Mouse (Mus musculus) cerebellum, adult 2 months (tissue): ENCODE measurements around the gene Fstl4. TPM values are rescaled to one million over a fixed set of nuclear protein-coding genes. Genes with fewer than 3 reads are reported as not detected.
"Not testable (repeated sequence)": the region's sequence is repeated elsewhere in the genome, so short reads cannot be mapped to it uniquely, and the experiment has no call there.

ENCODE experiments used
- DNase-seq, 2 experiments: peaks; one replicate each; pipeline ENCODE4 v3.0.0; 2021
- H3K27ac ChIP-seq: fragments of 200-500 bp; 2 replicates; pipeline ENCODE4 v1.5.1; 2012; ENCODE audit warnings: low read length, control low read depth, inconsistent platforms; ENCODE audit not compliant: insufficient read depth
- H3K27me3 ChIP-seq: fragments of 200-500 bp; 2 replicates; pipeline ENCODE4 v1.6.1; 2012; ENCODE audit warnings: inconsistent platforms, mild to moderate bottlenecking, low read length, moderate library complexity; ENCODE audit not compliant: control insufficient read depth, insufficient read depth
- H3K4me1 ChIP-seq: fragments of 200-500 bp; 2 replicates; pipeline ENCODE4 v1.6.1; 2011; ENCODE audit warnings: low read length; ENCODE audit not compliant: control insufficient read depth, insufficient read depth
- H3K4me3 ChIP-seq: fragments of 200-500 bp; replicated peaks from 2 replicates; pipeline ENCODE3; 2011; ENCODE audit warnings: mild to moderate bottlenecking, low read depth, low read length, control low read depth; ENCODE audit not compliant: insufficient read depth
- CTCF ChIP-seq: fragments of 200-500 bp; IDR thresholded peaks from 2 replicates; pipeline ENCODE4 v1.5.1; 2011; ENCODE audit warnings: low read depth, mild to moderate bottlenecking, control low read depth, low read length, moderate library complexity, borderline replicate concordance; ENCODE audit not compliant: insufficient read depth
- POLR2A ChIP-seq: fragments of 200-500 bp; IDR thresholded peaks from 2 replicates; pipeline ENCODE4 v1.6.1; 2011; ENCODE audit warnings: low read length, control low read depth, borderline replicate concordance; ENCODE audit not compliant: insufficient read depth
- WGBS: fragments of 180-500 bp; shearing (Covaris S2); methylation state at CpG from one replicate; pipeline ENCODE4 v1.1.7; 2018; 5-methylcytosine and 5-hydroxymethylcytosine counted together
- polyA plus RNA-seq: library from polyadenylated mRNA; depleted of rRNA; stranded (reverse); fragments of >200 nt; gene quantifications from 2 replicates; pipeline ENCODE4 v1.2.3, GENCODE M21; 2012

Gene Fstl4
- polyA plus RNA-seq, 1 experiment: 4.1 TPM

GRCm38 (mm10) chr11:53069751-53070150, 305.3 kb downstream of the Fstl4 start:
- Histone ChIP-seq H3K27me3 (no peaks in the 10 kb centered on the region), H3K4me3 (no peak overlapping the region), H3K4me1 (no peaks in the 10 kb centered on the region), H3K27ac (no peak overlapping the region)
- DNase-seq: no peak
- WGBS: 80% methylated on average over 6 of the region's 6 CpGs
- TF ChIP-seq POLR2A: no peak
- TF ChIP-seq CTCF: no peak

DNA sequence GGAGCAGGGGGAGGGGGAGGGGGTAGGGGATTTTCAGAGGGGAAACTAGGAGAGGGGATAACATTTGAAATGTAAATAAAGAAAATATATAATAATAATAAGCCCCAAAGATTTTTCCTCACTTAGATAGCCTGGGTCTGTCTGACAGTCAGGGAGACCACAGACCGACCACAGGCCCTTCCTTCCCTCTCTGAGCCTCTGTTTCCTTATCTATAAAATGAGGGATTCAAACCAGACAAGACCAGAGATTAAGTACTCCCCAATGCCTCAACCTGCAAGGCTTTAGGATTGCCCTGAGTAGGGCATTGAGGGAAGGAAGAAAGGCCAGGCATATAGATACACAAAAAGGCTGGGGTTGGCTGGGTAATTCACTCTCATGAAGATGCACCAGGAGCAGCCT, 307.2 kb downstream of the Fstl4 start:
- WGBS: 92% methylated on average over 1 of the region's 1 CpGs
- Histone ChIP-seq H3K27me3 (no peaks in the 10 kb centered on the region), H3K4me3 (no peak overlapping the region), H3K4me1 (no peaks in the 10 kb centered on the region), H3K27ac (no peak overlapping the region)
- DNase-seq: no peak
- TF ChIP-seq CTCF (no peak), POLR2A (no peak)

- no peak overlapping the region for H3K27ac ChIP-seq
- no peaks in the 10 kb centered on the region for H3K27me3 ChIP-seq
- H3K4me1 ChIP-seq: peaks cover 26% of the 10 kb centered on the region
- 17% methylated on average over 7 of the region's 7 CpGs for WGBS
- H3K4me3 ChIP-seq: no peak overlapping the region
- DNase-seq: peak; percentile 31 to 62
- TF ChIP-seq POLR2A (no peak), CTCF (no peak)
Observed at GRCm38 (mm10) chr11:53077641-53078040, 313.2 kb downstream of the Fstl4 start.

DNA sequence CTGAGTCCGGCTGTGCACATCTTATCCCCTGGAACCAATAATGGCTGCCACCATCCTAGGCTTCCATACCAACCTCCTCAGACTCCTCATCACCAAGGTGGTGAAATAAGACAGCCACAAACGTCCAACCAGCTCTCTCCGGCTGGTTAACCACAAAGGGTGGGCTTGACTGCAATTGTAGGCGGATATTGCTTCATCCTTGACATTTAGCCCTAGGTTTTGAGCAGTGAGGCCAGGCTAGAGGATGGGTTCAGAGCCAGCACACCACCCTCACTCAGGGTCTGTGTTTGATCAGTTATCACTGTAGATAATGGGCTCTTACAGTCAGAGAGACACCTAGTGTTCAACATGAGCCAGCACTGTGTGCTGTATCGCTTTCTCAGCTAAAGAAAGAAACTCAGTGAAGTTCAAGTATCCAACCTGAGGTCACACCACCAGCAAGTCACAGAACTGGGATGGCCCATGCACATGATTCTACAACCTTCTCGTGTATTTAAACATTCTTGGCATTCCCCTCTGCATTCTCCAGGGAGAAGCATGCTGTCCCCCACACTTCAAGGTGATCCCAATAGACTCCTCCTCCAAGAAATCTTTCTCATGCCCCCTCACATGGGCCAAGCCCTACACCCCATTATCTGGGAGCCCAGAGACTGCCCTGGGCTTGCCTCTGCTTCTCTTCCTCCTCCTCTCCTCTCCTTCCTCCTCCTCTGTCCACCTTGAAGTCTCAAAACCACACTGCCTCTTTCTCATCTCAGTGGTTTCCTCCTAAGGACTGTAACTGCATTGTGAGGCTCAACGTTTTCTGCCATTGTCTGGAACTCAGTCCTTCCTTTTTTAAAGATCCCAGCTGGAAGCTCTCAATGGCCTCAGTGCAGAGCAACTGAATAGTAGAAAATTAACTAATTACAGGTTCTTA, 314.2 kb downstream of the Fstl4 start:
- DNase-seq: no peak
- Histone ChIP-seq H3K27ac (no peak overlapping the region), H3K27me3 (no peaks in the 10 kb centered on the region), H3K4me1 (peaks cover 26% of the 10 kb centered on the region), H3K4me3 (no peak overlapping the region)
- 93% methylated on average over 7 of the region's 7 CpGs for WGBS
- TF ChIP-seq POLR2A (no peak), CTCF (no peak)

GRCm38 (mm10) chr11:53081310-53081709, 316.9 kb downstream of the Fstl4 start:
- Histone ChIP-seq H3K4me3 (no peak overlapping the region), H3K4me1 (peaks cover 31% of the 10 kb centered on the region), H3K27ac (no peak overlapping the region), H3K27me3 (no peaks in the 10 kb centered on the region)
- DNase-seq: no peak
- 69% methylated on average over 6 of the region's 6 CpGs for WGBS
- TF ChIP-seq POLR2A (no peak), CTCF (no peak)

- Histone ChIP-seq H3K27me3 (no peaks in the 10 kb centered on the region), H3K27ac (no peak overlapping the region), H3K4me1 (peaks cover 17% of the 10 kb centered on the region; the same call in 1 of the 2 replicates), H3K4me3 (no peak overlapping the region)
- TF ChIP-seq POLR2A (no peak), CTCF (no peak)
- 72% methylated on average over 6 of the region's 6 CpGs for WGBS
- DNase-seq: no peak
Observed at GRCm38 (mm10) chr11:53085367-53085766, 320.9 kb downstream of the Fstl4 start.

DNA sequence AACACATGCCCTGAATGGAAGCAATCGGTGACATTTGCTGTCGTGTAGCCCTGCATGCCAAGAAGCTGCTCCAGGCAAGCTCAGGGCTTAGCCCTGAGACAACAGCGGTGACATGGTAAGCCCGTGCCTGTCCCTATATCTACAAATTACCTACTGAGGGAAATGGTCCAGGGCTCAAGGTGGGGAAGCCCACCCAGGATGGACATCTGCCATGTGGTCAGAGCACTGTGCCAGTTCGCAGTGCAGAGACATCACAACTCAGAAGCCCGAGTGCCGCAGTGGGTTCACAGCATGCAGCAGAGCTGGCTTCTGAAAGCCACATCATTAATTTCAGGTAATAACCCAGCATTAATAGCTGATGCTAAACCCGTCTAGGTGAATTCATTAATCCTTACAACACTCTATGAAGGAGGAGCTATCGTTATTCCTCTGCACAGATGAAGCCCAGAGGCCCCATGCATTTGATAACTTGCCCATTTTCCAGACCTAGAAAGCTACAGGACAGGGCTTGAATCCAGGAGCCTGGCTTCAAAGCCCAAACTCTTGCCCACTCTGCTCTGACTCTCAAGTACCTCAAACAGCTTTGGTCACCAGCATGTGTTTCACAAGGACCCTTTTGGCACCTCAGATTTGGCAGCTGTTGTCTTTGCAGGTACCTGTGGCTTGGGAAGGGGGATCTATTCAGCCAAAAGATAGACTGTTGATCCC, 321.6 kb downstream of the Fstl4 start:
- Histone ChIP-seq H3K4me3 (no peak overlapping the region), H3K27ac (no peak overlapping the region), H3K27me3 (no peaks in the 10 kb centered on the region), H3K4me1 (peaks cover 17% of the 10 kb centered on the region; the same call in 1 of the 2 replicates)
- whole genome bisulfite sequencing: 26% methylated on average over 9 of the region's 9 CpGs
- no peak for DNase-seq
- TF ChIP-seq POLR2A: no peak
- TF ChIP-seq CTCF: no peak

- H3K27me3 ChIP-seq, H3K4me3 ChIP-seq, H3K4me1 ChIP-seq, DNase-seq, H3K27ac ChIP-seq: not testable (repeated sequence)
- 93% methylated on average over 3 of the region's 3 CpGs for WGBS
Observed at GRCm38 (mm10) chr11:53087896-53088295, 323.5 kb downstream of the Fstl4 start.
